Mouse (Mus musculus) testis, adult 2 months (tissue): ENCODE results near the gene Gm43191. TPM values are rescaled to one million over a fixed set of nuclear protein-coding genes. Genes with fewer than 3 reads are reported as not detected.
A peak's percentile ranks its signal among the peaks of the same experiment; 100 is the strongest.

Experiments
- H3K27ac ChIP-seq: fragments of 200-500 bp; 2 replicates; pipeline ENCODE4 v1.5.1; 2012; ENCODE audit warnings: low read depth, low read length; ENCODE audit not compliant: control insufficient read depth, insufficient read depth
- H3K27me3 ChIP-seq: fragments of 200-500 bp; 2 replicates; pipeline ENCODE4 v1.6.1; 2012; ENCODE audit warnings: mild to moderate bottlenecking, low read length, moderate library complexity; ENCODE audit not compliant: control insufficient read depth, insufficient read depth
- H3K36me3 ChIP-seq: fragments of 200-500 bp; 2 replicates; pipeline ENCODE4 v1.6.1; 2012; ENCODE audit warnings: mild to moderate bottlenecking, low read length; ENCODE audit not compliant: control insufficient read depth, insufficient read depth
- H3K4me1 ChIP-seq: fragments of 200-500 bp; 2 replicates; pipeline ENCODE4 v1.6.1; 2012; ENCODE audit warnings: low read length; ENCODE audit not compliant: control insufficient read depth, insufficient read depth
- H3K4me3 ChIP-seq: fragments of 200-500 bp; 2 replicates; pipeline ENCODE4 v1.5.1; 2012; ENCODE audit warnings: low read depth, mild to moderate bottlenecking, low read length, moderate library complexity, mixed read lengths; ENCODE audit not compliant: control insufficient read depth
- CTCF ChIP-seq: fragments of 200-500 bp; IDR thresholded peaks from 2 replicates; pipeline ENCODE4 v1.5.1; 2012; ENCODE audit warnings: low read depth, mild to moderate bottlenecking, inconsistent platforms, low read length, moderate library complexity; ENCODE audit not compliant: control insufficient read depth, insufficient read depth, insufficient replicate concordance
- POLR2A ChIP-seq: fragments of 200-500 bp; IDR thresholded peaks from 2 replicates; pipeline ENCODE4 v1.6.1; 2012; ENCODE audit warnings: low read depth, mild to moderate bottlenecking, inconsistent platforms, low read length, moderate library complexity; ENCODE audit not compliant: control insufficient read depth
- polyA plus RNA-seq: library from polyadenylated mRNA; depleted of rRNA; stranded (reverse); fragments of >200 nt; gene quantifications from 2 replicates; pipeline ENCODE4 v1.2.3, GENCODE M21; 2012

Gm43191 gene
- polyA plus RNA-seq, 1 experiment = not detected

- Histone ChIP-seq H3K36me3 (peaks cover 1% of the 10 kb centered on the region; the same call in 1 of the 2 replicates), H3K4me3 (no peak overlapping the region), H3K27me3 (no peaks in the 10 kb centered on the region), H3K4me1 (no peaks in the 10 kb centered on the region; the same call in 1 of the 2 replicates), H3K27ac (no peak overlapping the region)
- TF ChIP-seq CTCF (no peak), POLR2A (no peak)
Observed at GRCm38 (mm10) chr3:116648805-116649204, 32.3 kb downstream of the Gm43191 start.

- TF ChIP-seq POLR2A (no peak), CTCF (no peak)
- peak overlapping the region; percentile 61; the same call in 1 of the 2 replicates for H3K4me3 ChIP-seq
- H3K27ac ChIP-seq = no peak overlapping the region
- H3K36me3 ChIP-seq = peaks cover 2% of the 10 kb centered on the region; the same call in 1 of the 2 replicates
- H3K4me1 ChIP-seq = no peaks in the 10 kb centered on the region; the same call in 1 of the 2 replicates
- no peaks in the 10 kb centered on the region for H3K27me3 ChIP-seq
Observed at GRCm38 (mm10) chr3:116646387-116646786, 34.7 kb downstream of the Gm43191 start.

GRCm38 (mm10) chr3:116642373-116642772 is 38.7 kb downstream of the Gm43191 start:
- peaks cover 7% of the 10 kb centered on the region for H3K36me3 ChIP-seq
- H3K4me3 ChIP-seq = no peak overlapping the region
- H3K27me3 ChIP-seq = no peaks in the 10 kb centered on the region
- no peak for TF ChIP-seq CTCF
- no peak for TF ChIP-seq POLR2A
- no peak overlapping the region for H3K27ac ChIP-seq
- no peaks in the 10 kb centered on the region for H3K4me1 ChIP-seq

GRCm38 (mm10) chr3:116641811-116642371 is 39.2 kb downstream of the Gm43191 start:
- H3K27ac ChIP-seq = no peak overlapping the region
- peaks cover 7% of the 10 kb centered on the region for H3K36me3 ChIP-seq
- H3K4me3 ChIP-seq = no peak overlapping the region
- H3K27me3 ChIP-seq = no peaks in the 10 kb centered on the region
- no peaks in the 10 kb centered on the region for H3K4me1 ChIP-seq
- TF ChIP-seq CTCF (no peak), POLR2A (no peak)

GRCm38 (mm10) chr3:116640024-116640423 is 41.0 kb downstream of the Gm43191 start:
- Histone ChIP-seq H3K27ac (no peak overlapping the region), H3K4me1 (no peaks in the 10 kb centered on the region), H3K4me3 (no peak overlapping the region), H3K27me3 (no peaks in the 10 kb centered on the region), H3K36me3 (peaks cover 6% of the 10 kb centered on the region)
- TF ChIP-seq CTCF (no peak), POLR2A (no peak)

GRCm38 (mm10) chr3:116638572-116638971 is 42.5 kb downstream of the Gm43191 start:
- Histone ChIP-seq H3K4me1 (no peaks in the 10 kb centered on the region), H3K27me3 (no peaks in the 10 kb centered on the region), H3K36me3 (peaks cover 6% of the 10 kb centered on the region), H3K27ac (no peak overlapping the region), H3K4me3 (no peak overlapping the region)
- TF ChIP-seq POLR2A = no peak
- TF ChIP-seq CTCF = no peak

- no peaks in the 10 kb centered on the region for H3K4me1 ChIP-seq
- no peak overlapping the region for H3K27ac ChIP-seq
- TF ChIP-seq CTCF = no peak
- TF ChIP-seq POLR2A = no peak
- no peaks in the 10 kb centered on the region for H3K27me3 ChIP-seq
- no peak overlapping the region for H3K4me3 ChIP-seq
- H3K36me3 ChIP-seq = peaks cover 6% of the 10 kb centered on the region
Observed at GRCm38 (mm10) chr3:116637693-116638476, 43.2 kb downstream of the Gm43191 start.
